Mouse (Mus musculus): Measurements from ENCODE around the gene Stk39. TPM values are rescaled to one million over a fixed set of nuclear protein-coding genes. Genes with fewer than 3 reads are reported as not detected.
A peak's percentile ranks its signal among the peaks of the same experiment; 100 is the strongest.

Stk39 gene
- polyA plus RNA-seq, 1 experiment from 2014 or later: 11.8 TPM

DNA sequence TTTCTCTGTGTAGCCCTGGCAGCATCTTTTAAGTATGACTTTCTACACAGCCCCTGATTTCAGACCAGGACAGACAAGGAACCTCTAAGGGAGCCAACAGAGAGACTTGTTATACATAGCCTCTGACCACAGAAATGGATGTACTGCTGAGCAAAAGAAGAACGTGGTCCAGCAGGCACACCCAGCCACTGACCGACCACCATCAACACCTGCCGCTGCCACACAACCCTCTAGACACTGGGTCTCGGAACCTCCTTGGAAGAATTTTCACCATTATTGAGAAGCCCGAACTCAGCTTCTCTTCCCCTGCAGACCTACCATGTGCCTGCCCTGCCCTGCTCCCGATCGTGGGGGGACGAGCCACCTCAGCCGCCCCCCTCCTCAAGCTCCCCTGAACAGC, 154.2 kb downstream of the Stk39 start:
- H3K4me2 ChIP-seq (replicated peaks; ENCODE audit: low read depth, low read length): no peak overlapping the region
- no peak for ATAC-seq
- TF ChIP-seq CTCF (IDR thresholded peaks at IDR 0.05) (no peak), EP300 (IDR thresholded peaks at IDR 0.05) (no peak)
- H3K4me1 ChIP-seq (ENCODE audit: insufficient read depth, low read depth, low read length): no peaks in the 10 kb centered on the region
- no peaks in the 10 kb centered on the region for H3K27me3 ChIP-seq (replicated peaks; ENCODE audit: insufficient read depth, low read length)
- no peaks in the 10 kb centered on the region for H3K9me3 ChIP-seq (ENCODE audit: low read length)
- 91% methylated on average over 9 of the region's 9 CpGs for WGBS
- no peak overlapping the region for H3K4me3 ChIP-seq (ENCODE audit: low read depth, low read length)
- no peak overlapping the region for H3K9ac ChIP-seq (replicated peaks; ENCODE audit: low read depth)
- H3K36me3 ChIP-seq (ENCODE audit: insufficient read depth, low read length): no peaks in the 10 kb centered on the region
- DNase-seq (ENCODE audit: low spot score): no peak
- H3K27ac ChIP-seq (ENCODE audit: low read length): no peak overlapping the region

- ATAC-seq: no peak
These were observed 154.6 kb downstream of the Stk39 start for GRCm38 (mm10) chr2:68317452-68317851.

DNA sequence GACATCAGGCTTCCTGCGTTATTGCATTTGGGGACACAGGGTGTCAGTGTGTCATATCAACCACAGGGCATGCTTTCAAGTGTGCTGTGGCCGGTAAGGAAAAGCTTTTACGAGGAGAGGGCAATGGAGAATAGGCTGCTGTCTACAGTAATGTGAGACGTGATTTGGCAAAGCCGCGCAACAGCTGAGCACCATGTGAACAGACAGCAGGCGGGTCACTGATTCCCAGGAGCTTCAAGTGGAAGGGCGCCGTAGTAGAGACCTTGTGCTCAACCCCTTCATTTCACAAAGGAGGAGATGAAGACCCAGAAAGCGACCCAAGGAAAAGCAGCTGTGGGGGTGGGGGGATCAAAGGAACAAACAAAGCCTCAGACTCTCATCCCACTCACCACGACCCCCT, 156.8 kb downstream of the Stk39 start:
- H3K9ac ChIP-seq (replicated peaks; ENCODE audit: low read depth): no peak overlapping the region
- no peak for ATAC-seq
- no peaks in the 10 kb centered on the region for H3K36me3 ChIP-seq (ENCODE audit: insufficient read depth, low read length)
- no peak overlapping the region for H3K4me3 ChIP-seq (ENCODE audit: low read depth, low read length)
- H3K27ac ChIP-seq (ENCODE audit: low read length): no peak overlapping the region
- H3K4me2 ChIP-seq (replicated peaks; ENCODE audit: low read depth, low read length): no peak overlapping the region
- DNase-seq (ENCODE audit: low spot score): no peak
- no peaks in the 10 kb centered on the region for H3K27me3 ChIP-seq (replicated peaks; ENCODE audit: insufficient read depth, low read length)
- no peaks in the 10 kb centered on the region for H3K4me1 ChIP-seq (ENCODE audit: insufficient read depth, low read depth, low read length)
- H3K9me3 ChIP-seq (ENCODE audit: low read length): no peaks in the 10 kb centered on the region
- 70% methylated on average over 11 of the region's 11 CpGs for WGBS
- no peak for TF ChIP-seq EP300 (IDR thresholded peaks at IDR 0.05)

More at GRCm38 (mm10) chr2:68317452-68317851, 154.6 kb downstream of the Stk39 start:
- Histone ChIP-seq H3K9ac (replicated peaks; ENCODE audit: low read depth) (no peak overlapping the region), H3K4me1 (ENCODE audit: insufficient read depth, low read depth, low read length) (no peaks in the 10 kb centered on the region), H3K9me3 (ENCODE audit: low read length) (no peaks in the 10 kb centered on the region), H3K27ac (ENCODE audit: low read length) (no peak overlapping the region), H3K4me3 (ENCODE audit: low read depth, low read length) (no peak overlapping the region), H3K27me3 (replicated peaks; ENCODE audit: insufficient read depth, low read length) (no peaks in the 10 kb centered on the region), H3K36me3 (ENCODE audit: insufficient read depth, low read length) (no peaks in the 10 kb centered on the region), H3K4me2 (replicated peaks; ENCODE audit: low read depth, low read length) (no peak overlapping the region)
- TF ChIP-seq EP300 (IDR thresholded peaks at IDR 0.05) (no peak), CTCF (IDR thresholded peaks at IDR 0.05) (no peak)
- no peak for DNase-seq (ENCODE audit: low spot score)
- 35% methylated on average over 2 of the region's 2 CpGs for WGBS

GRCm38 (mm10) chr2:68310121-68310520, 161.9 kb downstream of the Stk39 start:
- DNase-seq (ENCODE audit: low spot score) (no peak), ATAC-seq (no peak)
- whole genome bisulfite sequencing: 88% methylated on average over 3 of the region's 3 CpGs
- Histone ChIP-seq H3K27ac (ENCODE audit: low read length) (no peak overlapping the region), H3K9me3 (ENCODE audit: low read length) (no peaks in the 10 kb centered on the region), H3K4me1 (ENCODE audit: insufficient read depth, low read depth, low read length) (no peaks in the 10 kb centered on the region), H3K4me3 (ENCODE audit: low read depth, low read length) (no peak overlapping the region), H3K9ac (replicated peaks; ENCODE audit: low read depth) (no peak overlapping the region), H3K4me2 (replicated peaks; ENCODE audit: low read depth, low read length) (no peak overlapping the region), H3K27me3 (replicated peaks; ENCODE audit: insufficient read depth, low read length) (no peaks in the 10 kb centered on the region), H3K36me3 (ENCODE audit: insufficient read depth, low read length) (no peaks in the 10 kb centered on the region)
- TF ChIP-seq EP300 (IDR thresholded peaks at IDR 0.05) (no peak), CTCF (IDR thresholded peaks at IDR 0.05) (peak; percentile 50)

DNA sequence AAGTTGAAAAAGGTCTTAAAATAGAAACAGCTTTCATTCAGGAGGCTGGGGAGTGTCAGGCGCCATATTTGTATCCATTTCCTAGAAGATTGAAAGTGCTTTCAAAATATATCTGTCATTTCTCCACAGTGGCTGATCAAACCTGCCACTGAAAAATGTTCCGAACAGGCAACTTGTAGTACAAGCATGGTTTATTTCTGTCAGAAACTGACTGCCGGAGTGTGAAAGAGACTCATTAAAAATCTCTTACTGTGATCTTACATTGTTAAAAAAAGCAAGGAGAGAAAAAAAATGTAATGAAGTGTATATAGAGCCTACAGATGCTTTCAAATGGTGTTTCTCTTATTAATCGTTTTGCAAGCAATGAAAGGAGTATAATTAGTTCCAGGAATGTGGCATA, 165.5 kb downstream of the Stk39 start:
- ATAC-seq: no peak
- H3K36me3 ChIP-seq (ENCODE audit: insufficient read depth, low read length): no peaks in the 10 kb centered on the region

GRCm38 (mm10) chr2:68304771-68305460, 167.2 kb downstream of the Stk39 start:
- peak; percentile 19 for DNase-seq (ENCODE audit: low spot score)
- Histone ChIP-seq H3K4me2 (replicated peaks; ENCODE audit: low read depth, low read length) (no peak overlapping the region), H3K27ac (ENCODE audit: low read length) (no peak overlapping the region), H3K36me3 (ENCODE audit: insufficient read depth, low read length) (no peaks in the 10 kb centered on the region), H3K4me1 (ENCODE audit: insufficient read depth, low read depth, low read length) (no peaks in the 10 kb centered on the region), H3K9ac (replicated peaks; ENCODE audit: low read depth) (no peak overlapping the region), H3K27me3 (replicated peaks; ENCODE audit: insufficient read depth, low read length) (no peaks in the 10 kb centered on the region), H3K4me3 (ENCODE audit: low read depth, low read length) (no peak overlapping the region), H3K9me3 (ENCODE audit: low read length) (no peaks in the 10 kb centered on the region)
- no peak for ATAC-seq
- 75% methylated on average over 6 of the region's 6 CpGs for WGBS
- TF ChIP-seq CTCF (IDR thresholded peaks at IDR 0.05): no peak
- no peak for TF ChIP-seq EP300 (IDR thresholded peaks at IDR 0.05)

More for the DNA sequence above, 165.5 kb downstream of the Stk39 start:
- Histone ChIP-seq H3K9me3 (ENCODE audit: low read length) (no peaks in the 10 kb centered on the region), H3K27me3 (replicated peaks; ENCODE audit: insufficient read depth, low read length) (no peaks in the 10 kb centered on the region), H3K4me2 (replicated peaks; ENCODE audit: low read depth, low read length) (no peak overlapping the region), H3K4me1 (ENCODE audit: insufficient read depth, low read depth, low read length) (no peaks in the 10 kb centered on the region), H3K4me3 (ENCODE audit: low read depth, low read length) (no peak overlapping the region), H3K27ac (ENCODE audit: low read length) (no peak overlapping the region), H3K9ac (replicated peaks; ENCODE audit: low read depth) (no peak overlapping the region)
- no peak for DNase-seq (ENCODE audit: low spot score)
- 89% methylated on average over 4 of the region's 4 CpGs for WGBS
- no peak for TF ChIP-seq EP300 (IDR thresholded peaks at IDR 0.05)
- TF ChIP-seq CTCF (IDR thresholded peaks at IDR 0.05): no peak

Measured in lung, postnatal 0 days (tissue).